Mouse (Mus musculus): ENCODE measurements around the gene Gas2. TPM values are rescaled to one million over a fixed set of nuclear protein-coding genes. Genes with fewer than 3 reads are reported as not detected.

Gene Gas2
- polyA plus RNA-seq, 1 experiment: 14.0 TPM

DNA sequence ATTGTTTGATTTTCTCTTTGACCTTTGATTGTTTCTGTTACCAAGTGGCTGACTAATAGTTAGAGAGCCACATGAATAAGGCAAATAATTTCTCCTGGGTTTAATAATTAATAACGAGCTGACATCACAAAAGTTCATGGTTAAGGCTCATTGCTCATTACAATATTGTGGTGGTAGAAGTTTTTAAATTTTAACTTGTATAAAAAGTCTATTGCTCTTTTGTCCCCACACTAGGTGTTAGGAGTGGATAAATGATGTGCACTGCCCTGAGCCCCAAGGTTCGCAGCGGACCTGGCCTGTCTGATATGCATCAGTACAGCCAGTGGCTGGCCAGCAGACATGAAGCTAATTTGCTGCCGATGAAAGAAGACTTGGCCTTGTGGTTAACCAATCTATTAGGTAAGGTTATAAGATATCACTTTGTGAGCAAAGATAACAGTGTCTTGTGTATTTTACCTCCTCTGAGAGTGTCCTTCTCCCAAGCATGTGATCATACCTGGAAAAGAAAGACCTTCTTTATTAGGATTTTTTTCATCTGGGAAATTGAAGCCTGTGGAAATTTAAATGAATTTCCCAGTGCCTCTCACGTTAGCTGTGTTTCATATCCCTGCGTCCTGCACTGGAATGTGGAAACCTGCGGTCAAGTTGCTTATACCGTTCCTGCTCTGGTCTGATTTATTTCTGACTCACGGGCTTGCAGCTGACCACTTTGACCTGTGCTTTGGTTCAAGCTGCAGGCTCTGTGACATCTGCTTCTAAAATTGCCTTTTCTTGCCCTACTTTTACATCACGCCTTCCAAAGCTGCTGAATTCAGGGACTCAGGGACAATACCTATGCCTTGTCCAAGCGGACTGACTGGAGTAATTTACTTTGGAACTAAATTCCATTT lies 26.1 kb downstream of the Gas2 start:
- H3K36me3 ChIP-seq (ENCODE audit: control insufficient read depth, insufficient read depth): no peaks in the 10 kb centered on the region
- no peaks in the 10 kb centered on the region for H3K27me3 ChIP-seq (ENCODE audit: control insufficient read depth, insufficient read depth, insufficient read length)
- H3K4me3 ChIP-seq (ENCODE audit: insufficient read depth, poor library complexity, severe bottlenecking): no peak overlapping the region
- H3K79me2 ChIP-seq (ENCODE audit: control insufficient read depth, insufficient read depth): no peaks in the 10 kb centered on the region
- H3ac ChIP-seq (ENCODE audit: control insufficient read depth, insufficient read length, low read depth): no peak overlapping the region
- TF ChIP-seq MYOG (IDR thresholded peaks at IDR 0.05; ENCODE audit: control insufficient read depth, extremely low read depth, insufficient read length): no peak
- TF ChIP-seq USF1 (IDR thresholded peaks at IDR 0.05; ENCODE audit: low read depth): no peak
- peak; percentile 23 for TF ChIP-seq MAX (IDR thresholded peaks at IDR 0.05)
- TF ChIP-seq CEBPB (IDR thresholded peaks at IDR 0.05; ENCODE audit: low read depth): peak; percentile 55
- TF ChIP-seq MYOD1 (IDR thresholded peaks at IDR 0.05; ENCODE audit: control insufficient read depth, insufficient read length, low read depth): peak; percentile 67
- TF ChIP-seq CTCF (IDR thresholded peaks at IDR 0.05; ENCODE audit: control insufficient read depth, insufficient read depth, insufficient read length): no peak
- no peak for TF ChIP-seq FOSL1 (IDR thresholded peaks at IDR 0.05; ENCODE audit: insufficient read depth, low read length, poor library complexity, severe bottlenecking)
- no peaks in the 10 kb centered on the region for H3K79me3 ChIP-seq (ENCODE audit: low read depth)

- no peak overlapping the region for H3ac ChIP-seq (ENCODE audit: control insufficient read depth, insufficient read length, low read depth)
- H3K79me2 ChIP-seq (ENCODE audit: control insufficient read depth, insufficient read depth): no peaks in the 10 kb centered on the region
- TF ChIP-seq CEBPB (IDR thresholded peaks at IDR 0.05; ENCODE audit: low read depth) (no peak), MAX (IDR thresholded peaks at IDR 0.05) (no peak), CTCF (IDR thresholded peaks at IDR 0.05; ENCODE audit: control insufficient read depth, insufficient read depth, insufficient read length) (no peak), FOSL1 (IDR thresholded peaks at IDR 0.05; ENCODE audit: insufficient read depth, low read length, poor library complexity, severe bottlenecking) (no peak), USF1 (IDR thresholded peaks at IDR 0.05; ENCODE audit: low read depth) (no peak), MYOG (IDR thresholded peaks at IDR 0.05; ENCODE audit: control insufficient read depth, extremely low read depth, insufficient read length) (no peak), MYOD1 (IDR thresholded peaks at IDR 0.05; ENCODE audit: control insufficient read depth, insufficient read length, low read depth) (no peak)
- H3K79me3 ChIP-seq (ENCODE audit: low read depth): no peaks in the 10 kb centered on the region
- no peaks in the 10 kb centered on the region for H3K36me3 ChIP-seq (ENCODE audit: control insufficient read depth, insufficient read depth)
- H3K4me3 ChIP-seq (ENCODE audit: insufficient read depth, poor library complexity, severe bottlenecking): no peak overlapping the region
- no peaks in the 10 kb centered on the region for H3K27me3 ChIP-seq (ENCODE audit: control insufficient read depth, insufficient read depth, insufficient read length)
Observed at GRCm38 (mm10) chr7:51889601-51890000, 27.8 kb downstream of the Gas2 start.

DNA sequence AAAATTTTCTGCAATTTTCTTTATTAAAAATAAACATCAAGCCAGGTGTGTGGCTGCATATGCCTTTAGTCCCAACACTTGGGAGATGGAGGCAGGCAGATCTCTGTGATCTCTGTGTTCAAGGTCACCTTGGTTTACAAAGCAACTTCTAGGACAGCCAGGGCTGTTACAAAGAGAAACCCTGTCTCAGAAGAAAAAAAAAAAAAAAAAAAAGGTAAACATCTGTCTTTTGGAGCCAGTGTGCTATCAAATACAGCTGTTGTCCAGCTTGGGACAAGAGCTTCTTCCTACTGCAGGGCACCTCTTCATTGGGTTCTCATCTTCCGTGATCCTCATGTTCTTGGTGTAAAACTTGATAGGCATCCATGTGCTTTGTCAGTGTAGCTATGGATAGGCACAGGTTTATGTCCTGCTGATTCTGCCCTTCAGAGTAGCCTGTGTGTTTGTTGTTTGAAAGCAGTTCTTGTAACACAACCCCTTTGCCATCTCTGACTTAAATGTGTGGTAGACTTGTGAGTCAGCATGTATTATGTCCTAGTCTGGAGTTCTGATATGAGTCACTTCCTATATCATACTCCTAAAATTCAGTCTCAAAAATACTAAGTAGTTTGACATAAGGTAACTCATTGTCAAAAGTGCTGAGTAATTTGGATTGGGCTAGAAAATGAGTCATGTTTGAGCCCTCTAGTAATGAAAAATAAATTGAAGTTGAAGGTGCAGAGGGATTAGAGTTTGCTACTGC lies 30.6 kb downstream of the Gas2 start:
- Histone ChIP-seq H3ac (ENCODE audit: control insufficient read depth, insufficient read length, low read depth) (no peak overlapping the region), H3K36me3 (ENCODE audit: control insufficient read depth, insufficient read depth) (no peaks in the 10 kb centered on the region), H3K79me3 (ENCODE audit: low read depth) (no peaks in the 10 kb centered on the region), H3K4me3 (ENCODE audit: insufficient read depth, poor library complexity, severe bottlenecking) (no peak overlapping the region), H3K79me2 (ENCODE audit: control insufficient read depth, insufficient read depth) (no peaks in the 10 kb centered on the region), H3K27me3 (ENCODE audit: control insufficient read depth, insufficient read depth, insufficient read length) (no peaks in the 10 kb centered on the region)
- TF ChIP-seq FOSL1 (IDR thresholded peaks at IDR 0.05; ENCODE audit: insufficient read depth, low read length, poor library complexity, severe bottlenecking) (peak; percentile 90), CEBPB (IDR thresholded peaks at IDR 0.05; ENCODE audit: low read depth) (no peak), CTCF (IDR thresholded peaks at IDR 0.05; ENCODE audit: control insufficient read depth, insufficient read depth, insufficient read length) (no peak), MYOG (IDR thresholded peaks at IDR 0.05; ENCODE audit: control insufficient read depth, extremely low read depth, insufficient read length) (no peak), MYOD1 (IDR thresholded peaks at IDR 0.05; ENCODE audit: control insufficient read depth, insufficient read length, low read depth) (peak; percentile 53), USF1 (IDR thresholded peaks at IDR 0.05; ENCODE audit: low read depth) (no peak), MAX (IDR thresholded peaks at IDR 0.05) (peak; percentile 54)

GRCm38 (mm10) chr7:51893008-51893407 lies 31.2 kb downstream of the Gas2 start:
- Histone ChIP-seq H3K4me3 (ENCODE audit: insufficient read depth, poor library complexity, severe bottlenecking) (no peak overlapping the region), H3ac (ENCODE audit: control insufficient read depth, insufficient read length, low read depth) (no peak overlapping the region), H3K27me3 (ENCODE audit: control insufficient read depth, insufficient read depth, insufficient read length) (no peaks in the 10 kb centered on the region), H3K79me2 (ENCODE audit: control insufficient read depth, insufficient read depth) (no peaks in the 10 kb centered on the region), H3K36me3 (ENCODE audit: control insufficient read depth, insufficient read depth) (no peaks in the 10 kb centered on the region), H3K79me3 (ENCODE audit: low read depth) (no peaks in the 10 kb centered on the region)
- TF ChIP-seq USF1 (IDR thresholded peaks at IDR 0.05; ENCODE audit: low read depth): no peak
- TF ChIP-seq MAX (IDR thresholded peaks at IDR 0.05): no peak
- no peak for TF ChIP-seq MYOD1 (IDR thresholded peaks at IDR 0.05; ENCODE audit: control insufficient read depth, insufficient read length, low read depth)
- no peak for TF ChIP-seq CTCF (IDR thresholded peaks at IDR 0.05; ENCODE audit: control insufficient read depth, insufficient read depth, insufficient read length)

GRCm38 (mm10) chr7:51894133-51894801 lies 32.5 kb downstream of the Gas2 start:
- TF ChIP-seq MAX (IDR thresholded peaks at IDR 0.05) (no peak), CTCF (IDR thresholded peaks at IDR 0.05; ENCODE audit: control insufficient read depth, insufficient read depth, insufficient read length) (no peak), USF1 (IDR thresholded peaks at IDR 0.05; ENCODE audit: low read depth) (no peak), FOSL1 (IDR thresholded peaks at IDR 0.05; ENCODE audit: insufficient read depth, low read length, poor library complexity, severe bottlenecking) (no peak), CEBPB (IDR thresholded peaks at IDR 0.05; ENCODE audit: low read depth) (no peak), MYOG (IDR thresholded peaks at IDR 0.05; ENCODE audit: control insufficient read depth, extremely low read depth, insufficient read length) (no peak), MYOD1 (IDR thresholded peaks at IDR 0.05; ENCODE audit: control insufficient read depth, insufficient read length, low read depth) (no peak)
- Histone ChIP-seq H3ac (ENCODE audit: control insufficient read depth, insufficient read length, low read depth) (no peak overlapping the region), H3K27me3 (ENCODE audit: control insufficient read depth, insufficient read depth, insufficient read length) (no peaks in the 10 kb centered on the region), H3K79me3 (ENCODE audit: low read depth) (no peaks in the 10 kb centered on the region), H3K4me3 (ENCODE audit: insufficient read depth, poor library complexity, severe bottlenecking) (no peak overlapping the region), H3K36me3 (ENCODE audit: control insufficient read depth, insufficient read depth) (no peaks in the 10 kb centered on the region), H3K79me2 (ENCODE audit: control insufficient read depth, insufficient read depth) (no peaks in the 10 kb centered on the region)

Data from C2C12 (cell line).